ENCODE assay signal across 8 mouse cellular contexts in genomic region chr7:46962806-46963618, GRCm38 (mm10). TPM values are rescaled to one million over a fixed set of nuclear protein-coding genes. Genes with fewer than 3 reads are reported as not detected.
DNase-seq lines count a peak whose midpoint lies in the region; ATAC-seq and TF ChIP-seq lines count a peak whose summit lies in the region.

No protein-coding gene starts in this region.

- peak; percentile 85 for ATAC-seq in hematopoietic stem cell, adult 5-6 weeks (replicated peaks in 1 of 2; ENCODE audit: insufficient read depth in 1 of 2, low FRiP score in 2 of 2, low TSS enrichment in 1 of 2, low read depth in 1 of 2, poor library complexity in 2 of 2, severe bottlenecking in 2 of 2)
- ATAC-seq in neutrophil, adult 5-6 weeks (ENCODE audit: extremely low read depth, insufficient number of reproducible peaks, low FRiP score, poor library complexity, severe bottlenecking): peak; percentile 84

- 0% methylated on average over 9 of the region's 9 CpGs for WGBS in cerebellum, adult 2 months
- 2% methylated on average over 9 of the region's 9 CpGs for WGBS in lung, adult 2 months
- WGBS in thymus, adult 2 months: 6% methylated on average over 9 of the region's 9 CpGs

- no peaks in the 10 kb centered on the region; the same call in 1 of the 2 replicates for H3K4me1 ChIP-seq in cerebellum, adult 2 months (ENCODE audit: control insufficient read depth, insufficient read depth, low read length)
- H3K4me1 ChIP-seq in lung, adult 2 months (ENCODE audit: control insufficient read depth, insufficient read depth, low read length): 0 out of 2 replicates have a peak, but pooled peaks cover 3% of the 10 kb centered on the region
- no peaks in the 10 kb centered on the region for H3K4me1 ChIP-seq in thymus, adult 2 months (replicated peaks; ENCODE audit: control insufficient read depth, insufficient read depth, low read length)

- no peaks in the 10 kb centered on the region for H3K27me3 ChIP-seq in cerebellum, adult 2 months (ENCODE audit: control insufficient read depth, insufficient read depth, low read length)
- no peaks in the 10 kb centered on the region; the same call in 1 of the 2 replicates for H3K27me3 ChIP-seq in thymus, adult 2 months (ENCODE audit: control insufficient read depth, insufficient read depth, low read length)

- H3K4me3 ChIP-seq in cerebellum, adult 2 months (replicated peaks; ENCODE audit: insufficient read depth, low read depth, low read length): no peak overlapping the region
- no peak overlapping the region for H3K4me3 ChIP-seq in layer of hippocampus, adult 2 months
- no peak overlapping the region for H3K4me3 ChIP-seq in lung, adult 2 months (replicated peaks; ENCODE audit: extremely low read depth, low read depth, low read length)
- H3K4me3 ChIP-seq in thymus, adult 2 months (ENCODE audit: control insufficient read depth, insufficient read depth, low read length): no peak overlapping the region

- DNase-seq in Muller cell, postnatal 12 days (ENCODE audit: inconsistent ontology term): peak; percentile 90
- DNase-seq in cerebellum, adult 2 months: peak; percentile 66 to 68
- DNase-seq in forelimb bud, embryonic 11.5 days (ENCODE audit: low read depth, low spot score): peak; percentile 88
- peak; percentile 73 to 80 for DNase-seq in layer of hippocampus, adult 2 months (ENCODE audit: low spot score in 2 of 2)
- DNase-seq in lung, adult 2 months: peak; percentile 46
- peak; percentile 62 for DNase-seq in thymus, adult 2 months

- peak; percentile 70 for TF ChIP-seq CTCF in cerebellum, adult 2 months (IDR thresholded peaks at IDR 0.05; ENCODE audit: borderline replicate concordance, insufficient read depth, low read depth, low read length)
- TF ChIP-seq CTCF in layer of hippocampus, adult 2 months (conservative IDR thresholded peaks at IDR 0.05): peak; percentile 87
- peak; percentile 38 for TF ChIP-seq CTCF in lung, adult 2 months (IDR thresholded peaks at IDR 0.05; ENCODE audit: insufficient read depth, low read length)
- no peak for TF ChIP-seq CTCF in thymus, adult 2 months (IDR thresholded peaks at IDR 0.05; ENCODE audit: borderline replicate concordance, control insufficient read depth, extremely low read depth, insufficient read depth, low read length, poor library complexity)

- no peak overlapping the region for H3K27ac ChIP-seq in cerebellum, adult 2 months (ENCODE audit: insufficient read depth, low read length)
- no peak overlapping the region for H3K27ac ChIP-seq in layer of hippocampus, adult 2 months
- no peak overlapping the region for H3K27ac ChIP-seq in thymus, adult 2 months (ENCODE audit: control insufficient read depth, insufficient read depth, low read length)

- H3K36me3 ChIP-seq in thymus, adult 2 months (ENCODE audit: control insufficient read depth, insufficient read depth, low read length): no peaks in the 10 kb centered on the region

- no peak for TF ChIP-seq POLR2A in cerebellum, adult 2 months (IDR thresholded peaks at IDR 0.05; ENCODE audit: borderline replicate concordance, insufficient read depth, low read length)
- no peak for TF ChIP-seq POLR2A in lung, adult 2 months (IDR thresholded peaks at IDR 0.05; ENCODE audit: borderline replicate concordance, extremely low read depth, low read depth, low read length)
- TF ChIP-seq POLR2A in thymus, adult 2 months (IDR thresholded peaks at IDR 0.05; ENCODE audit: control insufficient read depth, extremely low read depth, insufficient read depth, low read length, poor library complexity): no peak

RNA-seq across cellular contexts. Expression of gene Uevld, which starts 4.7 kb away (rescaled TPM):
- polyA plus RNA-seq in cerebellum, adult 2 months (2012; rRNA removed): 7.4 and 8.0 TPM in 2 replicates
- total RNA-seq in hematopoietic stem cell, adult 5-6 weeks (2017): 20.8 and 22.5 TPM in 2 replicates
- total RNA-seq in layer of hippocampus, adult 2 months (2021): 10 to 100 TPM; 14.5 to 15.7 TPM
- 1.9 and 3.9 TPM in 2 replicates for polyA plus RNA-seq in lung, adult 2 months (2012; rRNA removed)
- total RNA-seq in neutrophil, adult 5-6 weeks (2017): 5.3 and 6.9 TPM in 2 replicates
- polyA plus RNA-seq in thymus, adult 2 months (2012; rRNA removed): 4.0 and 4.3 TPM in 2 replicates

RNA-seq across cellular contexts. Expression of gene Gm9999, which starts 20.4 kb away (rescaled TPM):
- not detected in 2 replicates for polyA plus RNA-seq in cerebellum, adult 2 months (2012; rRNA removed)
- not detected in 2 replicates for total RNA-seq in hematopoietic stem cell, adult 5-6 weeks (2017)
- total RNA-seq in layer of hippocampus, adult 2 months (2021): not detected
- not detected in 2 replicates for polyA plus RNA-seq in lung, adult 2 months (2012; rRNA removed)
- not detected in 2 replicates for total RNA-seq in neutrophil, adult 5-6 weeks (2017)
- polyA plus RNA-seq in thymus, adult 2 months (2012; rRNA removed): 0.54 TPM in 1 of 2 replicates, not detected in the other

RNA-seq across cellular contexts. Expression of gene Tsg101, which starts 43.2 kb away (rescaled TPM):
- 80.5 and 87.8 TPM in 2 replicates for polyA plus RNA-seq in cerebellum, adult 2 months (2012; rRNA removed)
- total RNA-seq in hematopoietic stem cell, adult 5-6 weeks (2017): 61.9 and 66.0 TPM in 2 replicates
- 10 to 100 TPM; 75.8 to 77.9 TPM for total RNA-seq in layer of hippocampus, adult 2 months (2021)
- 57.3 and 75.1 TPM in 2 replicates for polyA plus RNA-seq in lung, adult 2 months (2012; rRNA removed)
- total RNA-seq in neutrophil, adult 5-6 weeks (2017): 41.5 and 51.0 TPM in 2 replicates
- 113 and 123 TPM in 2 replicates for polyA plus RNA-seq in thymus, adult 2 months (2012; rRNA removed)

RNA-seq across cellular contexts. Expression of gene Spty2d1, which starts 45.2 kb away (rescaled TPM):
- 11.2 and 11.3 TPM in 2 replicates for polyA plus RNA-seq in cerebellum, adult 2 months (2012; rRNA removed)
- total RNA-seq in hematopoietic stem cell, adult 5-6 weeks (2017): 42.0 and 43.9 TPM in 2 replicates
- 10 to 100 TPM; 15.4 to 16.0 TPM for total RNA-seq in layer of hippocampus, adult 2 months (2021)
- polyA plus RNA-seq in lung, adult 2 months (2012; rRNA removed): 5.2 and 5.6 TPM in 2 replicates
- 52.3 and 60.5 TPM in 2 replicates for total RNA-seq in neutrophil, adult 5-6 weeks (2017)
- 6.9 and 8.4 TPM in 2 replicates for polyA plus RNA-seq in thymus, adult 2 months (2012; rRNA removed)
